Mouse (Mus musculus) spleen, adult 2 months (tissue): ENCODE data around the gene Donson. TPM values are rescaled to one million over a fixed set of nuclear protein-coding genes. Genes with fewer than 3 reads are reported as not detected.

ENCODE experiments used
- DNase-seq, 2 experiments: peaks; one replicate each; pipeline versions ENCODE4 v3.0.0 to v3.0.0-alpha.2; 2012 to 2021; ENCODE audit warnings: low spot score in 2 of 2, low read depth in 1 of 2
- H3K27ac ChIP-seq: fragments of 200-500 bp; 2 replicates; pipeline ENCODE4 v1.5.1; 2012; ENCODE audit warnings: low read length, inconsistent platforms; ENCODE audit not compliant: insufficient read depth
- H3K27me3 ChIP-seq: fragments of 200-500 bp; 2 replicates; pipeline ENCODE4 v1.6.1; 2012; ENCODE audit warnings: mild to moderate bottlenecking, moderate library complexity, low read length, inconsistent platforms; ENCODE audit not compliant: control insufficient read depth, insufficient read depth
- H3K36me3 ChIP-seq: fragments of 200-500 bp; 2 replicates; pipeline ENCODE4 v1.6.1; 2012; ENCODE audit warnings: mild to moderate bottlenecking, low read length, inconsistent platforms; ENCODE audit not compliant: control insufficient read depth, insufficient read depth
- H3K4me1 ChIP-seq: fragments of 200-500 bp; 2 replicates; pipeline ENCODE4 v1.6.1; 2011; ENCODE audit warnings: inconsistent platforms; ENCODE audit not compliant: control insufficient read depth, insufficient read depth, insufficient read length
- H3K4me3 ChIP-seq: fragments of 200-500 bp; 2 replicates; pipeline ENCODE4 v1.5.1; 2011; ENCODE audit warnings: mild to moderate bottlenecking, inconsistent platforms; ENCODE audit not compliant: insufficient read depth, insufficient read length; ENCODE audit errors: extremely low read depth
- CTCF ChIP-seq: fragments of 200-500 bp; IDR thresholded peaks from 2 replicates; pipeline ENCODE4 v1.5.1; 2011; ENCODE audit warnings: mild to moderate bottlenecking, inconsistent platforms; ENCODE audit not compliant: insufficient read depth, insufficient read length, insufficient replicate concordance; ENCODE audit errors: extremely low read depth
- POLR2A ChIP-seq: fragments of 200-500 bp; IDR thresholded peaks from 2 replicates; pipeline ENCODE4 v1.6.1; 2011; ENCODE audit warnings: low read depth, low read length, inconsistent platforms
- WGBS: fragments of 180-500 bp; shearing (Covaris S2); methylation state at CpG from one replicate; pipeline ENCODE4 v1.1.7; 2018; 5-methylcytosine and 5-hydroxymethylcytosine counted together
- polyA plus RNA-seq: library from polyadenylated mRNA; depleted of rRNA; stranded (reverse); fragments of >200 nt; gene quantifications from 2 replicates; pipeline ENCODE4 v1.2.3, GENCODE M21; 2012

Gene Donson
- polyA plus RNA-seq, 1 experiment, result 13.1 TPM

DNA sequence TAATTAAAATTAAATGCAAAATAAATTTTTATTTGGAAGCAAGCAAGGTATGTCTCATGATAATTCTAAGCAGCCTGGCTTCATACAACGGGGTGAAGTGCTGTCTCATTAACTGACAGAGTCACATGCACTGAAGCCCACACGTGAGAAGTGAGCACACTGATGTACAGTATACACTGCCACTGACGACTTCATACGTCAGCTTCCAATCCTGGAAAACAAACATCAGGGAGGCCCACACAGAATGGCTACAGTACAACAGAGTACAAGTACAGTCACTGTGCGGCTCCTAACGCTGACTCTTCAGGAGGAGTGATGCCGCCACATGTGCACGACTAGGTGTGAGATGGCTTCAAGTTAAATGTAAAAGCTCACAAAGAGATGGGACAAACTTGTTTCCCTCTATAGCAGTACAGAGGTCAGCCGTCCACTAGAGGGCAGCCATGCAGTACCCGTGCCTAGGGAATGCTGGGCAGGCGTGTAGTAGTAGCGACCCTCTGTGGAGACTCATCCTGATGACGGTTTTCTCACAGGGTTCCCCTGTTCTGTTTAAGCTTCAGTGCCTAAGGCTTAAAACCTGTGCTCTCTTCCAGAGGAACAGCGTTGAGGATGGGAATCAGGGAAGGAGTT lies 6.0 kb upstream of the Donson start:
- no peak overlapping the region for H3K4me3 ChIP-seq
- WGBS, result 39% methylated on average over 14 of the region's 14 CpGs
- TF ChIP-seq CTCF (peak; percentile 77; the same call in 1 of the 2 replicates), POLR2A (no peak)

DNA sequence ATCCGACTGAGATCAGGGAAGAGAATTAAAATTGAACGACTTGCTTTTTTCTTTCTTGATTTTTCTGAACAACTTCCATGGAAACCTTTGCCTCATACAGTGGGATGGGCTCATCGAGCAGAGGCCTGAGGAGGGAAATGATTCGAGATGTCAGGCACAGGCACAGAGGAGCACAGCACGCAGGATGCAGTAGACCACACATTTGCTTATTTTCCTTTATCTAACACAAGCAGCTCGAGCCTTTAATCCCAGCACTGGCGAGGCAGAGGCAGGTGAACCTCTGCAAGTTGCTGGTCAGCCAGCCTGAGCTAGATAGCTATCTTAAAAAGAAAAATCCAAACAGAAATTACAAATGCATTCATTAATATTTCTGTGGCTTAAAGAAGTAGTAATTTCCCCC lies 1.2 kb upstream of the Donson start:
- H3K4me1 ChIP-seq, result peaks cover 8% of the 10 kb centered on the region
- no peak for DNase-seq
- no peak overlapping the region for H3K27ac ChIP-seq
- TF ChIP-seq CTCF, result no peak
- no peak overlapping the region for H3K4me3 ChIP-seq
- no peaks in the 10 kb centered on the region for H3K36me3 ChIP-seq
- H3K27me3 ChIP-seq, result no peaks in the 10 kb centered on the region
- WGBS, result 31% methylated on average over 7 of the region's 7 CpGs

More for the DNA sequence above, 6.0 kb upstream of the Donson start:
- peaks cover 3% of the 10 kb centered on the region; the same call in 1 of the 2 replicates for H3K4me1 ChIP-seq
- H3K36me3 ChIP-seq, result peaks cover 3% of the 10 kb centered on the region
- H3K27ac ChIP-seq, result no peak overlapping the region
- peak in 1 of 2 experiments; percentile 68 for DNase-seq
- no peaks in the 10 kb centered on the region for H3K27me3 ChIP-seq

- TF ChIP-seq POLR2A (no peak), CTCF (no peak)
- H3K27me3 ChIP-seq, result no peaks in the 10 kb centered on the region
- no peak for DNase-seq
- peak overlapping the region; percentile 92 for H3K27ac ChIP-seq
- 2% methylated on average over 50 of the region's 51 CpGs for WGBS
- peaks cover 6% of the 10 kb centered on the region for H3K36me3 ChIP-seq
- peaks cover 8% of the 10 kb centered on the region for H3K4me1 ChIP-seq
- peak overlapping the region; percentile 95 for H3K4me3 ChIP-seq
These were observed 449 bp downstream of the Donson start for GRCm38 (mm10) chr16:91688023-91688618.

- Histone ChIP-seq H3K4me3 (no peak overlapping the region), H3K4me1 (peaks cover 8% of the 10 kb centered on the region), H3K27me3 (no peaks in the 10 kb centered on the region), H3K36me3 (peaks cover 16% of the 10 kb centered on the region), H3K27ac (no peak overlapping the region)
- WGBS, result 89% methylated on average over 5 of the region's 5 CpGs
- TF ChIP-seq POLR2A (no peak), CTCF (no peak)
- DNase-seq, result no peak
These were observed 2.2 kb downstream of the Donson start for GRCm38 (mm10) chr16:91686369-91686768.

DNA sequence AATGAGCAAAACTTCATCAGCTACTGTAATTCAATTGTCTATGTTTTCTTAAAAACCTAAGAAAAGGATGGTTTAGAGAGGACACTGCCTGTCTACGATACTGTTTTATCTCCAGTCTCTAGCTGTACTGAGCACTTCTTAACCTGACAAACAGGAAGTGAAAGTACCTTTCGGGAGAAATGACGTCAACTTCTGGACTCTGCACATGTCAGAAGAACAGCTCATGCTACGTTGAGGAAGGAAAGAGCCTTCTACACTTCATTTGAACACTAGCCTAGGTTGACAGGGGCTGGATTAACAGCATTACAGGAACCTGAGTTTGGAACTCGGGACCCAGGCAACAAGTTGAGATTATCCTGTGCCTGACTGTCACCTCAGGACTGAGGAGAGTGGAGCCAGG lies 3.0 kb downstream of the Donson start:
- TF ChIP-seq CTCF (no peak), POLR2A (no peak; the same call in 1 of the 2 replicates)
- H3K27me3 ChIP-seq, result no peaks in the 10 kb centered on the region
- 19% methylated on average over 5 of the region's 5 CpGs for WGBS
- peaks cover 21% of the 10 kb centered on the region for H3K36me3 ChIP-seq
- H3K4me1 ChIP-seq, result peaks cover 8% of the 10 kb centered on the region
- peak; percentile 12 to 94 for DNase-seq
- no peak overlapping the region for H3K4me3 ChIP-seq
- H3K27ac ChIP-seq, result peak overlapping the region; percentile 46

GRCm38 (mm10) chr16:91680656-91681055 lies 7.9 kb downstream of the Donson start:
- Histone ChIP-seq H3K4me1 (peaks cover under 1% of the 10 kb centered on the region; the same call in 1 of the 2 replicates), H3K27ac (no peak overlapping the region), H3K27me3 (no peaks in the 10 kb centered on the region), H3K4me3 (no peak overlapping the region), H3K36me3 (peaks cover 46% of the 10 kb centered on the region)
- WGBS, result 83% methylated on average over 5 of the region's 5 CpGs
- TF ChIP-seq POLR2A (no peak), CTCF (no peak)
- no peak for DNase-seq
